Mouse (Mus musculus) MEL (cell line): ENCODE data around the gene Serping1. TPM values are rescaled to one million over a fixed set of nuclear protein-coding genes. Genes with fewer than 3 reads are reported as not detected.
"Not testable (repeated sequence)": the region's sequence is repeated elsewhere in the genome, so short reads cannot be mapped to it uniquely, and the experiment has no call there.

Experiments used
- DNase-seq: peaks from one replicate; pipeline ENCODE4 v3.0.0; 2011; ENCODE audit warnings: low read depth, low spot score
- H3K27ac ChIP-seq: 2 replicates; pipeline ENCODE4 v1.5.1; 2012; ENCODE audit warnings: low read depth, mild to moderate bottlenecking, control low read depth, low read length, moderate library complexity; ENCODE audit not compliant: control insufficient read depth
- H3K27me3 ChIP-seq, 2 experiments: fragments of 150-350 bp in 1 of 2; sonication (generic) in 1 of 2; 2 replicates each; pipeline ENCODE4 v1.6.1; 2012; ENCODE audit warnings: low read length in 2 of 2, mild to moderate bottlenecking in 2 of 2, improper control_type of control experiment in 1 of 2, moderate library complexity in 1 of 2; ENCODE audit not compliant: insufficient read depth in 2 of 2, control insufficient read depth in 1 of 2
- H3K36me3 ChIP-seq, 2 experiments: 2 replicates each; pipeline ENCODE4 v1.6.1; 2012 to 2014; ENCODE audit warnings: low read length in 2 of 2, improper control_type of control experiment in 1 of 2, inconsistent platforms in 1 of 2, mild to moderate bottlenecking in 1 of 2; ENCODE audit not compliant: insufficient read depth in 2 of 2, control insufficient read depth in 1 of 2
- H3K4me1 ChIP-seq, 2 experiments: fragments of 150-350 bp in 1 of 2; sonication (generic) in 1 of 2; 2 replicates each; pipeline ENCODE4 v1.6.1; 2012; ENCODE audit warnings: low read length in 2 of 2, improper control_type of control experiment in 1 of 2, mild to moderate bottlenecking in 1 of 2; ENCODE audit not compliant: insufficient read depth in 2 of 2, control insufficient read depth in 1 of 2
- H3K4me3 ChIP-seq, 2 experiments: fragments of 150-350 bp in 1 of 2; sonication (generic) in 1 of 2; 2 replicates each; pipeline ENCODE4 v1.5.1; 2012; ENCODE audit warnings: low read depth in 2 of 2, low read length in 2 of 2, mild to moderate bottlenecking in 2 of 2, moderate library complexity in 2 of 2, control low read depth in 1 of 2, improper control_type of control experiment in 1 of 2; ENCODE audit not compliant: control insufficient read depth in 1 of 2, insufficient read depth in 1 of 2
- H3K79me2 ChIP-seq: 2 replicates; pipeline ENCODE4 v1.6.1; 2012; ENCODE audit warnings: mild to moderate bottlenecking, low read length, moderate library complexity; ENCODE audit not compliant: control insufficient read depth, poor library complexity, insufficient read depth
- H3K9ac ChIP-seq: 2 replicates; pipeline ENCODE4 v1.6.1; 2012; ENCODE audit warnings: low read depth, mild to moderate bottlenecking, control low read depth, low read length, moderate library complexity; ENCODE audit not compliant: control insufficient read depth, poor library complexity, severe bottlenecking
- H3K9me3 ChIP-seq: fragments of 150-350 bp; sonication (generic); replicated peaks from 2 replicates; pipeline ENCODE4 v1.6.1; 2012; ENCODE audit warnings: mild to moderate bottlenecking, low read length, improper control_type of control experiment, moderate library complexity; ENCODE audit not compliant: insufficient read depth
- CHD1 ChIP-seq: IDR thresholded peaks from 2 replicates; pipeline ENCODE4 v1.6.1; 2012; ENCODE audit warnings: low read depth, mild to moderate bottlenecking, inconsistent platforms, low read length, improper control_type of control experiment
- CTCF ChIP-seq, 3 experiments: IDR thresholded peaks in 2 of 3; conservative IDR thresholded peaks in 1 of 3; 2 replicates each; pipeline ENCODE4 v1.5.1; 2011 to 2012; ENCODE audit warnings: low read length in 3 of 3, low read depth in 2 of 3, mild to moderate bottlenecking in 2 of 3, improper control_type of control experiment in 1 of 3, inconsistent platforms in 1 of 3, mixed read lengths in 1 of 3, moderate library complexity in 1 of 3; ENCODE audit not compliant: control insufficient read depth in 1 of 3, insufficient read depth in 1 of 3, poor library complexity in 1 of 3, severe bottlenecking in 1 of 3
- ETS1 ChIP-seq: IDR thresholded peaks from 2 replicates; pipeline ENCODE4 v1.6.1; 2012; ENCODE audit warnings: low read depth, mild to moderate bottlenecking, inconsistent platforms, low read length, improper control_type of control experiment, moderate library complexity
- GATA1 ChIP-seq: IDR thresholded peaks from 2 replicates; pipeline ENCODE4 v1.6.1; 2011; ENCODE audit warnings: low read depth, low read length, improper control_type of control experiment
- JUND ChIP-seq: IDR thresholded peaks from 2 replicates; pipeline ENCODE4 v1.6.1; 2011; ENCODE audit warnings: low read depth, mild to moderate bottlenecking, improper control_type of control experiment, low read length
- KAT2A ChIP-seq: conservative IDR thresholded peaks from 2 replicates; pipeline ENCODE4 v1.6.1; 2012; ENCODE audit warnings: low read depth, low read length, improper control_type of control experiment, inconsistent platforms
- MAFK ChIP-seq: IDR thresholded peaks from 2 replicates; pipeline ENCODE4 v1.6.1; 2011; ENCODE audit warnings: low read depth, mild to moderate bottlenecking, low read length, improper control_type of control experiment, borderline replicate concordance
- MAX ChIP-seq: IDR thresholded peaks from 2 replicates; pipeline ENCODE4 v1.6.1; 2011; ENCODE audit warnings: low read length, improper control_type of control experiment
- MAZ ChIP-seq: IDR thresholded peaks from 2 replicates; pipeline ENCODE4 v1.6.1; 2012; ENCODE audit warnings: low read depth, mild to moderate bottlenecking, inconsistent platforms, low read length, improper control_type of control experiment
- MXI1 ChIP-seq: IDR thresholded peaks from 2 replicates; pipeline ENCODE4 v1.6.1; 2011; ENCODE audit warnings: mild to moderate bottlenecking, low read depth, low read length, improper control_type of control experiment
- MYC ChIP-seq: IDR thresholded peaks from 2 replicates; pipeline ENCODE4 v1.6.1; 2011; ENCODE audit warnings: low read depth, mild to moderate bottlenecking, low read length, improper control_type of control experiment, moderate library complexity
- POLR2A ChIP-seq, 2 experiments: IDR thresholded peaks; 2 replicates each; pipeline ENCODE4 v1.6.1; 2011 to 2012; ENCODE audit warnings: low read length in 2 of 2, mild to moderate bottlenecking in 2 of 2, control low read depth in 1 of 2, improper control_type of control experiment in 1 of 2, low read depth in 1 of 2, moderate library complexity in 1 of 2; ENCODE audit not compliant: control insufficient read depth in 1 of 2, insufficient read depth in 1 of 2, poor library complexity in 1 of 2
- POLR2AphosphoS2 ChIP-seq: IDR thresholded peaks from 2 replicates; pipeline ENCODE4 v1.6.1; 2011; ENCODE audit warnings: low read length, improper control_type of control experiment
- RAD21 ChIP-seq: IDR thresholded peaks from 2 replicates; pipeline ENCODE4 v1.6.1; 2011; ENCODE audit warnings: mild to moderate bottlenecking, low read depth, low read length, improper control_type of control experiment
- SIN3A ChIP-seq: IDR thresholded peaks from 2 replicates; pipeline ENCODE4 v1.6.1; 2012; ENCODE audit warnings: low read length, improper control_type of control experiment, inconsistent platforms
- TBP ChIP-seq: IDR thresholded peaks from 2 replicates; pipeline ENCODE4 v1.8.0; 2011; ENCODE audit warnings: low read depth, low read length, improper control_type of control experiment
- TCF12 ChIP-seq: IDR thresholded peaks from 2 replicates; pipeline ENCODE4 v1.6.1; 2014; ENCODE audit warnings: low read depth, mild to moderate bottlenecking, inconsistent platforms, low read length, improper control_type of control experiment, moderate library complexity
- UBTF ChIP-seq: IDR thresholded peaks from 2 replicates; pipeline ENCODE4 v1.6.1; 2012; ENCODE audit warnings: low read depth, mild to moderate bottlenecking, inconsistent platforms, low read length, improper control_type of control experiment, moderate library complexity, borderline replicate concordance; ENCODE audit not compliant: insufficient read depth
- USF1 ChIP-seq: IDR thresholded peaks from 2 replicates; pipeline ENCODE4 v1.6.1; 2014; ENCODE audit warnings: low read depth, mild to moderate bottlenecking, inconsistent platforms, low read length, improper control_type of control experiment, moderate library complexity
- polyA plus RNA-seq, 2 experiments: library from polyadenylated mRNA; stranded (reverse) in 1 of 2; unstranded in 1 of 2; fragments of >175 nt in 1 of 2; fragments of >200 nt in 1 of 2; gene quantifications; 2 replicates each; pipeline versions ENCODE4 v1.2.1 to v1.2.4; 2012; ENCODE audit warnings: low replicate concordance in 2 of 2, low read depth in 1 of 2; ENCODE audit not compliant: insufficient read length in 2 of 2, insufficient read depth in 1 of 2, missing spikeins in 1 of 2
- total RNA-seq: library from RNA; depleted of rRNA; stranded (reverse); fragments of 300-350 nt; gene quantifications from 2 replicates; pipeline ENCODE4 v1.2.3, GENCODE M21; 2012

Serping1 gene
- total and polyA plus RNA-seq, 3 experiments, result not detected

- H3K9ac ChIP-seq, result no peak overlapping the region
- no peaks in the 10 kb centered on the region for H3K79me2 ChIP-seq
- no peak for TF ChIP-seq MAX
- no peak for TF ChIP-seq JUND
- no peak for TF ChIP-seq MAFK
- TF ChIP-seq ETS1, result no peak
- TF ChIP-seq MYC, result no peak
- H3K27me3 ChIP-seq, result no peaks in the 10 kb centered on the region
- no peak overlapping the region for H3K4me3 ChIP-seq
- no peak overlapping the region for H3K27ac ChIP-seq
- peaks cover 0 to 15% of the 10 kb centered on the region in 2 experiments; a peak in 2 of 4 replicates for H3K36me3 ChIP-seq
- no peaks in the 10 kb centered on the region for H3K9me3 ChIP-seq
- DNase-seq, result no peak
- H3K4me1 ChIP-seq, result peaks cover 4 to 15% of the 10 kb centered on the region in 2 experiments; a peak in 3 of 4 replicates
Observed at GRCm38 (mm10) chr2:84809330-84809729, 34.1 kb upstream of the Serping1 start.

DNA sequence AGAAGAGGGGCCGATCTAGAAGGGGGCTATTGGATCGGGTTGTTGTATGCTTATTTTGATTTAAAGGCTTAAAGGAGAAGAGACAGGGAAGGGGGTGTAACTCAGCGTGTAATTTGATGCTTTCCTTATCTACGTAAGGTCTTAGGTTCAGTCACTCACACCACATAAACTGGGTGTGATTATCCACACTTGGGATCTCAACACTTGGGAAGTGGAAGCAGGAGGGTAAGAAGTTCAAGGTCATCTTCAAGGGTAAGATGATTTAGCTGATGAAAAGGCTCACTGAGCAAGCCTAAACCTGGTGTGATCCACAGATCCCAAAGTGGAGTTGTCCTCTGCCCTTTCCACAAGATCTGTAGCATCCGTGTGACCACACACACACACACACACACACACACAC lies 31.3 kb upstream of the Serping1 start:
- H3K4me1 ChIP-seq, result 0 out of 4 replicates have a peak, but pooled peaks cover 0 to 10% of the 10 kb centered on the region in 2 experiments

GRCm38 (mm10) chr2:84803963-84804362 lies 28.7 kb upstream of the Serping1 start:
- Histone ChIP-seq H3K79me2 (no peaks in the 10 kb centered on the region), H3K4me3 (no peak overlapping the region), H3K9me3 (no peaks in the 10 kb centered on the region), H3K4me1 (peaks cover 0 to 11% of the 10 kb centered on the region in 2 experiments; a peak in 2 of 4 replicates), H3K27me3 (no peaks in the 10 kb centered on the region), H3K27ac (no peak overlapping the region), H3K9ac (no peak overlapping the region), H3K36me3 (peaks cover 0 to 5% of the 10 kb centered on the region in 2 experiments; a peak in 2 of 4 replicates)
- no peak for DNase-seq
- TF ChIP-seq RAD21, result no peak
- TF ChIP-seq SIN3A, result no peak
- no peak for TF ChIP-seq USF1
- no peak for TF ChIP-seq CHD1
- TF ChIP-seq TCF12, result no peak
- TF ChIP-seq MAX, result no peak
- no peak for TF ChIP-seq MAFK
- TF ChIP-seq KAT2A, result no peak

More for the DNA sequence above, 31.3 kb upstream of the Serping1 start:
- Histone ChIP-seq H3K36me3 (peaks cover 0 to 3% of the 10 kb centered on the region in 2 experiments; a peak in 1 of 4 replicates), H3K4me3 (no peak overlapping the region), H3K9me3 (no peaks in the 10 kb centered on the region), H3K9ac (no peak overlapping the region), H3K79me2 (no peaks in the 10 kb centered on the region), H3K27me3 (no peaks in the 10 kb centered on the region), H3K27ac (no peak overlapping the region)
- no peak for DNase-seq
- TF ChIP-seq USF1, result no peak
- no peak for TF ChIP-seq UBTF
- no peak for TF ChIP-seq CTCF (IDR thresholded peaks at IDR 0.05 in 2 of 3, conservative IDR thresholded peaks at IDR 0.05 in 1 of 3; ENCODE audit: control insufficient read depth in 1 of 3, insufficient read depth in 1 of 3, low read depth in 2 of 3, low read length in 3 of 3, poor library complexity in 1 of 3, severe bottlenecking in 1 of 3)
- TF ChIP-seq MAZ, result no peak
- no peak for TF ChIP-seq POLR2AphosphoS2
- no peak for TF ChIP-seq GATA1
- no peak for TF ChIP-seq MXI1
- TF ChIP-seq POLR2A (IDR thresholded peaks at IDR 0.05; ENCODE audit: control insufficient read depth in 1 of 2, insufficient read depth in 1 of 2, low read depth in 1 of 2, low read length in 2 of 2, poor library complexity in 1 of 2), result no peak
- TF ChIP-seq TBP, result no peak

- not testable (repeated sequence) for H3K27ac ChIP-seq, H3K36me3 ChIP-seq, DNase-seq, H3K79me2 ChIP-seq, H3K27me3 ChIP-seq, H3K9me3 ChIP-seq, H3K4me3 ChIP-seq, H3K9ac ChIP-seq
- peaks cover 0 to 14% of the 10 kb centered on the region in 2 experiments; a peak in 3 of 4 replicates for H3K4me1 ChIP-seq
Observed at GRCm38 (mm10) chr2:84801223-84801622, 26.0 kb upstream of the Serping1 start.
